ENCODE assay signal across 18 mouse cellular contexts in genomic region chr17:52165891-52166485, GRCm38 (mm10).
"Had no signal": no experiment of that assay in that cellular context is flagged by ENCODE, and none has a peak within 500 bp of the region (broad histone marks: within the 10 kb centered on the region; RNA-seq: fewer than 3 reads in every experiment).

No protein-coding gene starts in this region.

- H3K27ac ChIP-seq: hindbrain, postnatal 0 days; kidney, embryonic 15.5 days; left cerebral cortex, adult 2 months; limb, embryonic 15.5 days; liver, embryonic 12.5 days; macrophage; midbrain, embryonic 12.5 days; neural tube, embryonic 15.5 days; stomach, postnatal 0 days had no signal

- H3K9me3 ChIP-seq: kidney, embryonic 15.5 days; limb, embryonic 15.5 days; liver, embryonic 12.5 days; megakaryocyte, embryonic 14.5 days; midbrain, embryonic 12.5 days; neural tube, embryonic 15.5 days had no signal

- H3K4me3 ChIP-seq: kidney, embryonic 15.5 days; left cerebral cortex, adult 2 months; limb, embryonic 15.5 days; liver, embryonic 12.5 days; megakaryocyte, embryonic 14.5 days; midbrain, embryonic 12.5 days; neural tube, embryonic 15.5 days had no signal

- H3K4me2 ChIP-seq: kidney, embryonic 15.5 days; limb, embryonic 15.5 days; liver, embryonic 12.5 days; lung, embryonic 14.5 days; midbrain, embryonic 12.5 days; neural tube, embryonic 15.5 days had no signal

- H3K9ac ChIP-seq: kidney, embryonic 15.5 days; limb, embryonic 15.5 days; liver, embryonic 12.5 days; lung, embryonic 14.5 days; midbrain, embryonic 12.5 days; neural tube, embryonic 15.5 days had no signal

- ATAC-seq: hindbrain, postnatal 0 days; intestine, embryonic 16.5 days; liver, embryonic 12.5 days; midbrain, embryonic 16.5 days had no signal

- H3K27me3 ChIP-seq: kidney, embryonic 15.5 days; limb, embryonic 15.5 days; liver, embryonic 12.5 days; megakaryocyte, embryonic 14.5 days; midbrain, embryonic 12.5 days; neural tube, embryonic 15.5 days had no signal

- H3K4me1 ChIP-seq: kidney, embryonic 15.5 days; limb, embryonic 15.5 days; liver, embryonic 12.5 days; midbrain, embryonic 12.5 days; neural tube, embryonic 15.5 days had no signal

- DNase-seq: kidney, adult 2 months; kidney, postnatal 14 days; lung, embryonic 14.5 days; lung, postnatal 10 days; right cerebral cortex, adult 18-20 months; right cerebral cortex, postnatal 25 days had no signal

- H3K36me3 ChIP-seq: kidney, embryonic 15.5 days; limb, embryonic 15.5 days; liver, embryonic 12.5 days; midbrain, embryonic 12.5 days; neural tube, embryonic 15.5 days had no signal
